Mouse (Mus musculus) R1 (cell line): ENCODE results near the gene Inpp4b.
"Not testable (repeated sequence)": the region's sequence is repeated elsewhere in the genome, so short reads cannot be mapped to it uniquely, and the experiment has no call there.

ENCODE experiments used
- DNase-seq: peaks from one replicate; pipeline ENCODE4 v3.0.0-alpha.2; 2018; ENCODE audit warnings: low read depth, low spot score

Gene Inpp4b

GRCm38 (mm10) chr8:81776516-81777237 lies 434.3 kb downstream of the Inpp4b start:
- no peak for DNase-seq

- no peak for DNase-seq
These were observed 435.3 kb downstream of the Inpp4b start for GRCm38 (mm10) chr8:81777704-81778103.

- no peak for DNase-seq
These were observed 437.1 kb downstream of the Inpp4b start for GRCm38 (mm10) chr8:81779440-81779839.

GRCm38 (mm10) chr8:81780166-81780565 lies 437.8 kb downstream of the Inpp4b start:
- DNase-seq = no peak

- no peak for DNase-seq
These were observed 438.7 kb downstream of the Inpp4b start for GRCm38 (mm10) chr8:81780921-81781675.

GRCm38 (mm10) chr8:81782781-81783180 lies 440.4 kb downstream of the Inpp4b start:
- no peak for DNase-seq

GRCm38 (mm10) chr8:81784775-81785174 lies 442.4 kb downstream of the Inpp4b start:
- no peak for DNase-seq

- no peak for DNase-seq
These were observed 446.1 kb downstream of the Inpp4b start for GRCm38 (mm10) chr8:81788498-81788897.

- DNase-seq = no peak
These were observed 450.3 kb downstream of the Inpp4b start for GRCm38 (mm10) chr8:81792649-81793048.

GRCm38 (mm10) chr8:81798501-81798900 lies 456.1 kb downstream of the Inpp4b start:
- no peak for DNase-seq

GRCm38 (mm10) chr8:81800792-81801191 lies 458.4 kb downstream of the Inpp4b start:
- no peak for DNase-seq

- peak; percentile 51 for DNase-seq
These were observed 464.4 kb downstream of the Inpp4b start for GRCm38 (mm10) chr8:81806797-81807196.

- no peak for DNase-seq
These were observed 465.2 kb downstream of the Inpp4b start for GRCm38 (mm10) chr8:81807578-81807977.

GRCm38 (mm10) chr8:81808406-81808805 lies 466.1 kb downstream of the Inpp4b start:
- no peak for DNase-seq

- DNase-seq = not testable (repeated sequence)
These were observed 467.1 kb downstream of the Inpp4b start for GRCm38 (mm10) chr8:81809414-81809813.

GRCm38 (mm10) chr8:81812051-81812751 lies 469.8 kb downstream of the Inpp4b start:
- DNase-seq = no peak

GRCm38 (mm10) chr8:81814742-81815141 lies 472.4 kb downstream of the Inpp4b start:
- DNase-seq = no peak

- DNase-seq = no peak
These were observed 473.2 kb downstream of the Inpp4b start for GRCm38 (mm10) chr8:81815551-81815950.

- DNase-seq = no peak
These were observed 480.8 kb downstream of the Inpp4b start for GRCm38 (mm10) chr8:81823121-81823520.

GRCm38 (mm10) chr8:81824975-81825374 lies 482.6 kb downstream of the Inpp4b start:
- no peak for DNase-seq

- DNase-seq = no peak
These were observed 484.1 kb downstream of the Inpp4b start for GRCm38 (mm10) chr8:81826406-81826805.

GRCm38 (mm10) chr8:81827306-81827913 lies 485.1 kb downstream of the Inpp4b start:
- DNase-seq = no peak
